Mouse (Mus musculus): ENCODE results near the gene BC004004.
"Not testable (repeated sequence)": the region's sequence is repeated elsewhere in the genome, so short reads cannot be mapped to it uniquely, and the experiment has no call there.

Gene BC004004

GRCm38 (mm10) chr17:29260501-29260900 lies 8.1 kb upstream of the BC004004 start:
- no peak for DNase-seq (ENCODE audit: low spot score)

GRCm38 (mm10) chr17:29261603-29262258 lies 6.9 kb upstream of the BC004004 start:
- DNase-seq (ENCODE audit: low spot score), result no peak

- no peak for DNase-seq (ENCODE audit: low spot score)
Measured at GRCm38 (mm10) chr17:29262259-29262649, 6.3 kb upstream of the BC004004 start.

- no peak for DNase-seq (ENCODE audit: low spot score)
Measured at GRCm38 (mm10) chr17:29263417-29263816, 5.2 kb upstream of the BC004004 start.

- peak; percentile 79 for DNase-seq (ENCODE audit: low spot score)
Measured at GRCm38 (mm10) chr17:29263840-29264633, 4.6 kb upstream of the BC004004 start, which contains the start of gene Ppil1. Gene Ppil1 (minus strand): TSS chr17:29264186.

- DNase-seq (ENCODE audit: low spot score), result no peak
Measured at GRCm38 (mm10) chr17:29264760-29265159, 3.8 kb upstream of the BC004004 start.

GRCm38 (mm10) chr17:29267040-29267439 lies 1.5 kb upstream of the BC004004 start:
- DNase-seq (ENCODE audit: low spot score), result not testable (repeated sequence)

GRCm38 (mm10) chr17:29267931-29268681 lies 482 bp upstream of the BC004004 start:
- DNase-seq (ENCODE audit: low spot score), result no peak

- DNase-seq (ENCODE audit: low spot score), result no peak
Measured at GRCm38 (mm10) chr17:29269349-29269706, 740 bp downstream of the BC004004 start.

- DNase-seq (ENCODE audit: low spot score), result no peak
Measured at GRCm38 (mm10) chr17:29270148-29270698, 1.6 kb downstream of the BC004004 start.

- no peak for DNase-seq (ENCODE audit: low spot score)
Measured at GRCm38 (mm10) chr17:29273156-29273555, 4.6 kb downstream of the BC004004 start.

GRCm38 (mm10) chr17:29273889-29274288 lies 5.3 kb downstream of the BC004004 start:
- DNase-seq (ENCODE audit: low spot score), result no peak

GRCm38 (mm10) chr17:29280422-29280821 lies 11.8 kb downstream of the BC004004 start:
- no peak for DNase-seq (ENCODE audit: low spot score)

- DNase-seq (ENCODE audit: low spot score), result no peak
Measured at GRCm38 (mm10) chr17:29281541-29281940, 13.0 kb downstream of the BC004004 start.

GRCm38 (mm10) chr17:29282216-29282952 lies 13.8 kb downstream of the BC004004 start:
- no peak for DNase-seq (ENCODE audit: low spot score)

GRCm38 (mm10) chr17:29291793-29292192 lies 23.2 kb downstream of the BC004004 start:
- no peak for DNase-seq (ENCODE audit: low spot score)

- DNase-seq (ENCODE audit: low spot score), result no peak
Measured at GRCm38 (mm10) chr17:29292996-29293395, 24.4 kb downstream of the BC004004 start.

GRCm38 (mm10) chr17:29293807-29294605 lies 25.4 kb downstream of the BC004004 start:
- DNase-seq (ENCODE audit: low spot score), result no peak

- no peak for DNase-seq (ENCODE audit: low spot score)
Measured at GRCm38 (mm10) chr17:29295835-29296234, 27.2 kb downstream of the BC004004 start.

GRCm38 (mm10) chr17:29297321-29297720 lies 28.7 kb downstream of the BC004004 start:
- DNase-seq (ENCODE audit: low spot score), result no peak

GRCm38 (mm10) chr17:29297813-29298212 lies 29.2 kb downstream of the BC004004 start:
- DNase-seq (ENCODE audit: low spot score), result no peak

All from ovary, postnatal 36 days (tissue).